Mouse (Mus musculus) hindbrain, embryonic 14.5 days (tissue): ENCODE results near the gene Ints12. TPM values are rescaled to one million over a fixed set of nuclear protein-coding genes. Genes with fewer than 3 reads are reported as not detected.
A peak's percentile ranks its signal among the peaks of the same experiment; 100 is the strongest.

Experiments
- ATAC-seq: fragments of 200-750 bp; cut with Nextera tagmentation; 2 replicates; pipeline ENCODE4 v1.8.0; 2017; ENCODE audit warnings: moderate number of reproducible peaks, mild to moderate bottlenecking, moderate TSS enrichment, moderate library complexity; ENCODE audit not compliant: low FRiP score
- DNase-seq: peaks from one replicate; pipeline ENCODE4 v3.0.0-alpha.2; 2015; ENCODE audit warnings: low spot score
- H3K27ac ChIP-seq: fragments of 300-500 bp; sonication (generic); 2 replicates; pipeline ENCODE4 v1.5.1; 2014; ENCODE audit warnings: mild to moderate bottlenecking, moderate library complexity
- H3K27me3 ChIP-seq: fragments of 300-500 bp; sonication (generic); 2 replicates; pipeline ENCODE4 v1.6.1; 2014; ENCODE audit warnings: mild to moderate bottlenecking, low read length, mixed read lengths; ENCODE audit not compliant: control insufficient read depth, insufficient read depth
- H3K36me3 ChIP-seq: fragments of 300-500 bp; sonication (generic); replicated peaks from 2 replicates; pipeline ENCODE4 v1.6.1; 2014; ENCODE audit not compliant: control insufficient read depth, insufficient read depth
- H3K4me1 ChIP-seq: fragments of 300-500 bp; sonication (generic); replicated peaks from 2 replicates; pipeline ENCODE4 v1.6.1; 2014; ENCODE audit warnings: antibody characterized with exemption, low read length, mixed read lengths; ENCODE audit not compliant: control insufficient read depth, insufficient read depth
- H3K4me2 ChIP-seq: fragments of 300-500 bp; sonication (generic); replicated peaks from 2 replicates; pipeline ENCODE4 v1.6.1; 2014; ENCODE audit warnings: mild to moderate bottlenecking, moderate library complexity
- H3K4me3 ChIP-seq: fragments of 300-500 bp; sonication (generic); replicated peaks from 2 replicates; pipeline ENCODE4 v1.5.1; 2014; ENCODE audit warnings: mild to moderate bottlenecking, low read length
- H3K9ac ChIP-seq: fragments of 300-500 bp; sonication (generic); 2 replicates; pipeline ENCODE4 v1.6.1; 2014
- H3K9me3 ChIP-seq: fragments of 300-500 bp; sonication (generic); 2 replicates; pipeline ENCODE4 v1.6.1; 2016; ENCODE audit warnings: low read length; ENCODE audit not compliant: control insufficient read depth
- WGBS: fragments of 180-500 bp; shearing (Covaris S2); extraction: QIAGEN DNeasy Blood & Tissue Kit; methylation state at CpG from one replicate; pipeline ENCODE4 v1.1.7; 2014; 5-methylcytosine and 5-hydroxymethylcytosine counted together
- polyA plus RNA-seq: library from polyadenylated mRNA; unstranded; fragments of >200 nt; fragmentation: Nextera tagmentation; extraction: Ambion mirVana; gene quantifications from 2 replicates; pipeline ENCODE4 v1.2.1, GENCODE M21; 2014

Gene Ints12
- polyA plus RNA-seq, 1 experiment from 2014 or later: 18.2 TPM

GRCm38 (mm10) chr3:133092936-133093335 lies 1.3 kb downstream of the Ints12 start:
- no peaks in the 10 kb centered on the region for H3K9me3 ChIP-seq
- no peak for DNase-seq
- peaks cover 22% of the 10 kb centered on the region for H3K4me1 ChIP-seq
- no peak overlapping the region for H3K27ac ChIP-seq
- H3K36me3 ChIP-seq: peaks cover 3% of the 10 kb centered on the region
- no peaks in the 10 kb centered on the region for H3K27me3 ChIP-seq
- ATAC-seq: no peak
- 88% methylated on average over 1 of the region's 1 CpGs for WGBS
- H3K4me3 ChIP-seq: peak overlapping the region; percentile 97
- H3K9ac ChIP-seq: peak overlapping the region; percentile 97; the same call in 1 of the 2 replicates
- H3K4me2 ChIP-seq: peak overlapping the region; percentile 69

GRCm38 (mm10) chr3:133094305-133094704 lies 2.7 kb downstream of the Ints12 start:
- no peak overlapping the region for H3K27ac ChIP-seq
- H3K4me1 ChIP-seq: peaks cover 22% of the 10 kb centered on the region
- no peak for DNase-seq
- H3K36me3 ChIP-seq: peaks cover 17% of the 10 kb centered on the region
- no peak for ATAC-seq
- no peaks in the 10 kb centered on the region for H3K9me3 ChIP-seq
- 82% methylated on average over 1 of the region's 1 CpGs for WGBS
- no peak overlapping the region for H3K4me3 ChIP-seq
- no peaks in the 10 kb centered on the region for H3K27me3 ChIP-seq
- no peak overlapping the region for H3K9ac ChIP-seq
- H3K4me2 ChIP-seq: no peak overlapping the region

- no peak overlapping the region for H3K4me2 ChIP-seq
- no peaks in the 10 kb centered on the region for H3K27me3 ChIP-seq
- 97% methylated on average over 6 of the region's 6 CpGs for WGBS
- no peak overlapping the region for H3K27ac ChIP-seq
- H3K9me3 ChIP-seq: no peaks in the 10 kb centered on the region
- DNase-seq (no peak), ATAC-seq (no peak)
- no peak overlapping the region for H3K4me3 ChIP-seq
- no peak overlapping the region for H3K9ac ChIP-seq
- peaks cover 8% of the 10 kb centered on the region for H3K4me1 ChIP-seq
- peaks cover 41% of the 10 kb centered on the region for H3K36me3 ChIP-seq
Observed at GRCm38 (mm10) chr3:133097936-133098335, 6.3 kb downstream of the Ints12 start.

GRCm38 (mm10) chr3:133098336-133098735 lies 6.7 kb downstream of the Ints12 start:
- no peak overlapping the region for H3K4me3 ChIP-seq
- peaks cover 41% of the 10 kb centered on the region for H3K36me3 ChIP-seq
- peaks cover 4% of the 10 kb centered on the region; the same call in 1 of the 2 replicates for H3K4me1 ChIP-seq
- ATAC-seq (no peak), DNase-seq (no peak)
- no peaks in the 10 kb centered on the region for H3K27me3 ChIP-seq
- no peak overlapping the region for H3K4me2 ChIP-seq
- WGBS: 97% methylated on average over 4 of the region's 4 CpGs
- H3K27ac ChIP-seq: no peak overlapping the region
- H3K9ac ChIP-seq: no peak overlapping the region
- no peaks in the 10 kb centered on the region for H3K9me3 ChIP-seq

- H3K36me3 ChIP-seq: peaks cover 47% of the 10 kb centered on the region
- 97% methylated on average over 2 of the region's 2 CpGs for WGBS
- no peak overlapping the region for H3K4me3 ChIP-seq
- H3K4me1 ChIP-seq: no peaks in the 10 kb centered on the region
- H3K4me2 ChIP-seq: no peak overlapping the region
- no peak for ATAC-seq
- no peak overlapping the region for H3K9ac ChIP-seq
- no peak for DNase-seq
- H3K9me3 ChIP-seq: no peaks in the 10 kb centered on the region
- H3K27me3 ChIP-seq: no peaks in the 10 kb centered on the region
- no peak overlapping the region for H3K27ac ChIP-seq
Observed at GRCm38 (mm10) chr3:133098909-133099308, 7.3 kb downstream of the Ints12 start.

- Histone ChIP-seq H3K9ac (no peak overlapping the region), H3K4me3 (no peak overlapping the region), H3K27me3 (no peaks in the 10 kb centered on the region), H3K4me1 (no peaks in the 10 kb centered on the region), H3K4me2 (no peak overlapping the region), H3K27ac (no peak overlapping the region), H3K36me3 (peaks cover 75% of the 10 kb centered on the region), H3K9me3 (no peaks in the 10 kb centered on the region)
- no peak for ATAC-seq
- WGBS: 90% methylated on average over 3 of the region's 3 CpGs
- no peak for DNase-seq
Observed at GRCm38 (mm10) chr3:133103768-133104167, 12.1 kb downstream of the Ints12 start.

- Histone ChIP-seq H3K27me3 (no peaks in the 10 kb centered on the region), H3K4me2 (no peak overlapping the region), H3K9ac (no peak overlapping the region), H3K27ac (no peak overlapping the region), H3K9me3 (no peaks in the 10 kb centered on the region), H3K36me3 (peaks cover 75% of the 10 kb centered on the region), H3K4me3 (no peak overlapping the region), H3K4me1 (no peaks in the 10 kb centered on the region)
- 93% methylated on average over 3 of the region's 3 CpGs for WGBS
- ATAC-seq (no peak), DNase-seq (no peak)
Observed at GRCm38 (mm10) chr3:133104436-133104835, 12.8 kb downstream of the Ints12 start.

- Histone ChIP-seq H3K9ac (no peak overlapping the region), H3K27me3 (no peaks in the 10 kb centered on the region), H3K4me2 (no peak overlapping the region), H3K9me3 (no peaks in the 10 kb centered on the region), H3K4me1 (no peaks in the 10 kb centered on the region), H3K36me3 (peaks cover 56% of the 10 kb centered on the region), H3K27ac (no peak overlapping the region), H3K4me3 (no peak overlapping the region)
- ATAC-seq: no peak
- WGBS: 92% methylated on average over 4 of the region's 4 CpGs
- no peak for DNase-seq
Observed at GRCm38 (mm10) chr3:133108731-133109130, 17.1 kb downstream of the Ints12 start.

GRCm38 (mm10) chr3:133109844-133110243 lies 18.2 kb downstream of the Ints12 start:
- H3K27me3 ChIP-seq: no peaks in the 10 kb centered on the region
- H3K4me1 ChIP-seq: no peaks in the 10 kb centered on the region
- no peaks in the 10 kb centered on the region for H3K9me3 ChIP-seq
- no peak overlapping the region for H3K4me2 ChIP-seq
- 92% methylated on average over 4 of the region's 4 CpGs for WGBS
- ATAC-seq: no peak
- no peak for DNase-seq
- H3K9ac ChIP-seq: no peak overlapping the region
- peaks cover 48% of the 10 kb centered on the region for H3K36me3 ChIP-seq
- no peak overlapping the region for H3K27ac ChIP-seq
- H3K4me3 ChIP-seq: no peak overlapping the region

GRCm38 (mm10) chr3:133111741-133112140 lies 20.1 kb downstream of the Ints12 start:
- H3K27me3 ChIP-seq: no peaks in the 10 kb centered on the region
- H3K4me2 ChIP-seq: no peak overlapping the region
- H3K9me3 ChIP-seq: no peaks in the 10 kb centered on the region
- ATAC-seq (peak; percentile 46; the same call in 1 of the 2 replicates), DNase-seq (peak; percentile 78)
- H3K9ac ChIP-seq: no peak overlapping the region
- no peak overlapping the region for H3K4me3 ChIP-seq
- H3K27ac ChIP-seq: no peak overlapping the region
- WGBS: 31% methylated on average over 2 of the region's 2 CpGs
- no peaks in the 10 kb centered on the region for H3K4me1 ChIP-seq
- peaks cover 33% of the 10 kb centered on the region for H3K36me3 ChIP-seq
